Mouse (Mus musculus): Measurements from ENCODE around the gene Thra.
A peak's percentile ranks its signal among the peaks of the same experiment; 100 is the strongest.
"Not testable (repeated sequence)": the region's sequence is repeated elsewhere in the genome, so short reads cannot be mapped to it uniquely, and the experiment has no call there.

The Thra gene

DNA sequence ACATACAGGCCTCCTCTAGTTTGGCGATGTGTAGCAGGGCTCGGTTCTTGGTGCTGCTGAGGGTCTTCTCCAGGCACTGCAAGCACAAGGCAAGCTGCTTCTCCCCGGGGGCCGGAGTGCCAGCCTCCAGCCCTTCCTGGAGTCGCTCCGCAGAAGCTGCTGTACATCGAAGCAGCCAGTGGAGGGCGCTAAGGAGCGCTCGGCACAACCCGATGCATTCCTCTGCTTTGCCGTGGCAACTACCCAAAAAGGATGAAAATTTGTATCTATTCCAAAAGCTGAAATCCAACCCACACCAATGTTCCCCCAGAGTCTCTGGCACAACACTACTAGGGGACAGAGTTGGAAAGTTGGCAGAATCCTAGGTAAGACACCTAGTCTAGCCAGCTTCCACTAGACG lies 22.5 kb upstream of the Thra start:
- peak; percentile 83 for DNase-seq

GRCm38 (mm10) chr11:98720756-98721155 lies 19.7 kb upstream of the Thra start:
- DNase-seq = no peak

DNA sequence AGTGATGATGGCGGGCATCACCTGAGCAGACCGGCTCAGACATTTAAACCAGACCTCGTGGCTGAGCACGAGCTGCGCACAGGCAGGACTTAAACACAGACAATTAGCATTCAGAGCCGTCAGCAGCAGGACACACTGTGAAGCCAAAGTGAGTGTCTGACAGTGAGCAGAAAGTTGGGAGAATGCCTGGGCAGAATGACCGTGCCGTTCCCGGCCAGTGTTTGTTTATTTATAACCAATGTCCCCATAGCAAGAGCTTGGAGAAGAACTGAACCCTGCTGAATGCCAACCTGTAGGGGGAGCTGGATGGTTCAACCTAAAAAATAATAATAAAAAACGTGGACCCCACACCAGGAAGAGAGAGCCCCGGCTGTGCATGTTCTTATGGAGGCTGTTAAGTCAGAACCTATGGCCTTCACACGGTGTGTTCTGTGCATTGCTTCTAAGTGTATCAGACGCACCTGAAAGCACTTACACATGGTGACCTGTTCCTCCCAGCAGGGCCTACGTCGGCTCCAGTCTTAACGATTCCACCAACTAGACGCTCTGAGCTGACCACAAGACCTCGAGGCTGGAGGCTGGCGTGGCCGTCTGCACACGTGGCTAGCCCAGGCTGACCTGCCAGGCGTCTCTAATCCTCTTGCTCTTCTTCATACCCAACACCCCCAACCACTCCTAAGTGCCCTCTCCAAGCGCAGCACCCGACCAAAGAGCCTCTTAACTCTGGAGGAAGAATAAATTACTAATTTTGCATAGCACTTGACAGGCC lies 18.8 kb upstream of the Thra start:
- DNase-seq = peak; percentile 33

GRCm38 (mm10) chr11:98723098-98723497 lies 17.3 kb upstream of the Thra start:
- DNase-seq = no peak

- no peak for DNase-seq
These were observed 14.4 kb upstream of the Thra start for GRCm38 (mm10) chr11:98725926-98726506.

DNA sequence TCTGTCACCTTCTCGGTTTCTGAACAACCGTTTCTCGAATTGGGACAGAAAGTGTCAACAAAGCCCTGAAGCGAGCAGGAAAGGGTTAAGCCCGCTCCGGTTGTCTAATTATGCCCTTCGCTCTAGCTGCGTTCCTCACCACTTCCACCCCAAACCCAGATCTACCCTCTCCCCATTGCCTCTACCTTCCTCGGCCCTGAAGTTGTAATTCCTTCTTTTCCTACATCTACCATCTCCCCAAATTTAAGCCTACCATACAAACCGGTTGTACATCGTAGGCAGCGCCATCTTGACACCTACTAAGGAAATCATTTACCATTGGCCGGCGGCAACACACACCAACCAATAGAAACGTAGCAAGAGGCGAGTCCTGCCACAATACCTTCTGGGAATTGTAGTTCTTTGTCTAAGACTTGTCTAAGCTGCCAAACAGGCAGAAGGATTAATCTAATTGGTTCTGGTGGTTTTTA lies 11.3 kb upstream of the Thra start, which contains the start of gene Med24:
Gene Med24, minus strand, starts transcription at position 317 of the 470 bp plus-strand sequence.
- DNase-seq = peak; percentile 88

DNA sequence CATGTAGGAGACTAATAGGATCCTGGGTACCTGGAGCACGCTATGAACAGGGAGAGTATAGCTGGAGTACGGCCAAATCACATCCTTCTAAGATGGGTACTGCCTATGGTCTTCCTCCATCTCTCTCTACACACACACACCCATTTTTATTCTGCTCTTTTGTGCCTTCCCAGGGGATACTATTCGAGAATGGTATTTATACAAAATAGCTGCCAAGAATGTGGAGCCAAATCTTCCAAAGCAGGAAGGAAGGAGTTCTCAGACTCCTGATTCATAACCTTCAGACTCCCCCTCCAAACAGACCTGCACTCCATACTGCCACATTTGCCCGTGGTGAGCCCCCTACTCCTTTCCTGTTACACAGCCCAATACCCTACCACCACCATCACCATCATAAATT lies 9.7 kb upstream of the Thra start:
- DNase-seq = no peak

DNA sequence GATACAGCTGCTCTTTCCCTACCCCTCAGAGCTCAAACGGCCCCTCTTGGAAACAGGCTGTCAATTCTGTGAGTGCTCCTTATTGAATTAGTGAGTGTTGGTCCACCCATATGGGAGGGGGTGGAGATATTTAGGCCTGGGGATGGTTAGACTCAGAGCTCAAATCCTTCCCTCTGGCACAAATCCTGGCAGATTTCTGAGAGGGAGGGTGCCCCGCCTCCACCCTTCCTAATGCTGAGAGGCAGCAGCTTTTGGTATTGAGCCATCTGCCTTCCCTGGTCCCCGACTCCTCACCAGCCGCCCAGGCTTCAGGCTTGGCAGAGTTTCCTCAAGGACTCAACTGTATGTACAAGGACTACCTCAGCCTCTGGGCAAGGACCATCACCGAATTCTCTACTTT lies 9.3 kb upstream of the Thra start:
- DNase-seq = peak; percentile 82

DNA sequence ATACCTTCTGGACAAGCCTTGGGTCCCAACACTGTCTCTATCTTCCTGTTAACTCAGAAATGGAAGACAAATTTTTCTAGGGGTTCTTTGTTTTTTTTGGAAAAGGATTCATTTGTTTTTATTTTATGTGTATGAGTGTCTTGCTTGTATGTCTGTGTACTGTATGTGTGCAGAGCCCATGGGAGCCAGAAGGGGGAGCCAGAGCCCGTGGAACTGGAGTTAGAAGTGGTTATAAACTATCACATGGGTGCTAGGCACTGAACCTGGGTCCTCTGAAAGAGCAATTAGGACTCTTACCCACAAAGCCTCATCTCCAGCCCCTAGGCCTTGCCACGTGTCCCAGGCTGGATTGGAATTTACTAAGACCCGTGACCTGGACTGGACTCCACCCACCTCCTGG lies 6.4 kb upstream of the Thra start:
- no peak for DNase-seq

DNA sequence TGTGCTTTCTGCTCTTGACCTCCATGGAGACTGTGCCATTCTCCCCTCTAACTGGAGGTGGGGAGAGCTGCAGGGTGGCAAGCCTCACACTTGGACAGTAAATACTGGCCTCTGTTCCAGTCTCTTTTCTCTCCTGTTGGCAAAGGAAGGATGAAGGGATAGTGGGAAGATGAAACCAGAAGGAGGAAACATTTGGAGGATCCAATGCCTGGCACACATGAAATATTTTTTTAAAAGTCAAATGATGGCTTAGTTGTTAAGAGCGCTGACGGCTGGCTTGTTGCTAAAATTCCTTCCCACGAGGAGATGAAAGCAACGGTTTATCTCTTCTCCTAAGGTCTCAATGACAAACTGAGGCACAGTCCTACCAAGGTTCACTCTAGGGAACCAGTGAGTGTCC lies 5.3 kb upstream of the Thra start:
- peak; percentile 46 for DNase-seq

- DNase-seq = no peak
These were observed 4.3 kb upstream of the Thra start for GRCm38 (mm10) chr11:98736176-98736575.

- DNase-seq = not testable (repeated sequence)
These were observed 3.2 kb upstream of the Thra start for GRCm38 (mm10) chr11:98737220-98737619.

DNA sequence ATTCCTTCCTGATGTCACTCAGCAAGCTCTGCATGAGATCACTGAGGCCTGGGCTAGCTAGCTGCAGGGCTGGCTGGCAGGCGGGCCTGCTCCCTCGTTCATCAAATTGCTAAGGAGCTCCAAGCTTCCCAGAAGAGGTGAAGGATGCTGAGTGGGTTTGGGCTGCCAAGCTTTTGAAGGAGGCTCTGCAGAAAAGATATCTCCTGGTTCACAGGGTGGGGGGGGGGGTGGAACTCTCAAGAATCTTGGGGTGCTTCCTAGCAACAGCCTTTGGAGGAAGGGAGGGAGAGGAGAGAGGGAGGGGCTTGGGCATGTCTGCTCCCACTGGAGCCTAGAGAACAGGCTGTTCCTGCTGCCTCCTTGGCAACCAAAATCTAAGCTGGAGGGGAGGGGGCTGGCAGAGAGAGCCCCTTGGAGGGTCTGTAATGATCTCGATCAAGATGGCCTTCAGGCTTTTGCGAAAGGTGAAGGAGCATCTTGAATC lies 2.0 kb upstream of the Thra start:
- DNase-seq = peak; percentile 62

GRCm38 (mm10) chr11:98738925-98739324 lies 1.5 kb upstream of the Thra start:
- DNase-seq = no peak

GRCm38 (mm10) chr11:98740026-98740392 lies 429 bp upstream of the Thra start:
- DNase-seq = peak; percentile 50

DNA sequence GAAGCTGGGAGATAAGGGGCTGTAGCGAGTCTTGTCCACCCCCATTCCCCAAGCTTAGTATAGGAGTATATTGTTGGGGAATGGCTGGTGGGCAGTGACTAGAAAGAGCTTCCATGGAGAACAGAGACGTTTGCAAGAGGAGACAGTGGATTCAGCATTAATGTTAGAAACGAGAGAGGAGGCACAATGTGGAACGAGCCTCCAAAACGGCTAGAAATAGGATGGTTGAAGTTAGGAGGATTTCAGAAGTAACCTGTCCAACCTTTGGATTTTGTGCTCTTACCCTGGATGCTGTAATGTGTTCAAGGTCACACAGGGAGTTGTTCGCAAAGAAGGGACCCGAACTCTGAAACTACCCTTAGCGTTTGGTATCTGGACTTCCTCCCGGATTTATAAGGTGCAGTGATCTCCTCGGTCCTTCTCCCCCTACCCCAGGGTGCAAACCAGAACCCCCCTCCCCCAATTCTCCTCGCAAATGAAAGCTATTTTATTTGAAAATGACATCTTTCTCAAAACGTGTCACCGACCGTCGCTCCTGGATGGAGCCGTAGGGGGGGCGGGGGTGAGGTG lies 698 bp downstream of the Thra start:
- peak; percentile 45 for DNase-seq

DNA sequence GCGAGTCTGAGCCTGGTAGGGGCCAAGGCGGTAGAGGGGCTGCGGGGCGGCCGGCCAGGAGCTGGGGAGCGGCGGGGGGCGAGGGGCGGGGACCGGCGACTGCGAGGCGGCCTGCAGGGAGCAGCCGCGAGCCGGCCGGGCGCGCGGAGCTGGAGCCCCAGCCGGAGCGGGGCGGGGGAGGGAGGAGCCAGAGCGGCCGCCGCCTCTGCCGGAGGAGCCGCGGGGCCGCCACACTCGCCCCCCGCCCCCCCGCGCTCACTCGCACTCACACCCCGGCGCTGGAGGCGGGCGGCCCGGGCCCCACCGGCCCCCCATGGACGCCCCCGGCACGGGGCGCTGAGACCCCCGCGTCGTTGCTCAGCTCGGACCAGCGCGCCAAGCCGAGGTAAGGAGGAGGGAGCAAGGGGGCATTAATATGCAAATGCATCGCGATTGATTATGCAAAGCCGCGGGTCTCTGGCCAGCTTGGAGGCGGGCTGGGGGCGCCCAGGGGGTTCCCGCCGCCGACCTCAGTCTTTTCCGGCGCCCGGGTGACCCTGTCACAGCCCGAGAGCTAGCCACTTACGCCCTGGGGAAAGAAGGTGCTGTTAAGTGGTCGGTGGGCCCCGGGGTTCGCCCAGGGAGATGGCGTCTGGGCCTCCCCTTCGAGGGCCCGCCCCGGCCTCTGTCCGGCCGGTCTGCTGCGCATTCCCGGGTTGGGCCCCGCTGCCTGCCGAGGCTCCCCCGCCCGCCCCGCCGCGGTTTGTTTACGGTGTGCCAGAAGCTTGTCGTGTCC lies 1.4 kb downstream of the Thra start:
- DNase-seq = peak; percentile 84

- DNase-seq = peak; percentile 56
These were observed 2.2 kb downstream of the Thra start for GRCm38 (mm10) chr11:98742397-98743291.

- DNase-seq = peak; percentile 51
These were observed 3.4 kb downstream of the Thra start for GRCm38 (mm10) chr11:98743655-98744345.

DNA sequence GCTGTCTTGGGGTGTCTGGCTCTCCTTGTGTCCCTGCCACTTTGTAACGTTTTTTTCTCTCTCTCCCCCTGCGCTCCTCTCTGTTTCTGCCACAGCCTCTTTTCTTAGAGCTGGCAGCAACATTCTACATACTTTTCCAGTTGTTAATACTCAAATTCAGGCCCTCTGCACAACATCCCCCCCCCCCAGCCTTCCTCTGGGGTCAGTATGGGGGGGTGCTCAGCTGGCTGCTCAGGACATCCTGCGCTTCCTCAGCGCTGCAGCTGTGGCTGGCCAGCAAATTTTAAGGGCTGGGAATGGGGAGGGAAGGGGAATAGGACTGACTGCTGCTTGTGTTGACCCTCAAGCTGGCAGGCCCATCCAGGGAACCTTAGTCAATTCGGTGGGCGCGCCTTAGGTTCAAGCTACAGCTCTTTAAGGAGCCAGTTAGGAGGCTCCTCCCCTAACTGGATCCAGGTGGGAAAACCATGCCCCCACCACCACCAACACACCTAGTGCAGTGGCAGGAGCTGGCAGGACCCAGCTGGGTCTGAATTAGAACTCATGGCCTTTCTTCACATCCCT lies 4.1 kb downstream of the Thra start:
- DNase-seq = no peak

Measured in right cerebral cortex, postnatal 25 days (tissue).